Mouse (Mus musculus): ENCODE results near the gene Ypel5. TPM values are rescaled to one million over a fixed set of nuclear protein-coding genes. Genes with fewer than 3 reads are reported as not detected.

The Ypel5 gene
- polyA plus RNA-seq, 2 experiments = 30.4 to 87.9 TPM

- Histone ChIP-seq H3K4me3 (ENCODE audit: insufficient read depth in 1 of 2, low read depth in 2 of 2, low read length in 2 of 2) (no peak overlapping the region), H3K4me2 (ENCODE audit: low read depth) (no peak overlapping the region), H3K36me3 (replicated peaks; ENCODE audit: control insufficient read depth, insufficient read depth, low read depth) (no peaks in the 10 kb centered on the region), H3K9ac (replicated peaks) (no peak overlapping the region), H3K4me1 (replicated peaks; ENCODE audit: control insufficient read depth in 2 of 2, insufficient read depth in 2 of 2, low read length in 1 of 2) (no peaks in the 10 kb centered on the region), H3K27ac (no peak overlapping the region), H3K27me3 (ENCODE audit: control insufficient read depth, insufficient read depth, low read length) (no peaks in the 10 kb centered on the region), H3K9me3 (ENCODE audit: control insufficient read depth, low read length) (no peaks in the 10 kb centered on the region)
- 63% methylated on average over 3 of the region's 3 CpGs for WGBS (ENCODE audit: insufficient replicate concordance)
- TF ChIP-seq CTCF (IDR thresholded peaks at IDR 0.05; ENCODE audit: low read depth) = no peak
- TF ChIP-seq EP300 (IDR thresholded peaks at IDR 0.05; ENCODE audit: low read depth) = no peak
- no peak for ATAC-seq (ENCODE audit: insufficient read depth)
- DNase-seq (ENCODE audit: low read depth in 3 of 3, low spot score in 3 of 3) = no peak
Measured at GRCm38 (mm10) chr17:72880156-72880555, 43.9 kb downstream of the Ypel5 start.

- Histone ChIP-seq H3K27me3 (ENCODE audit: control insufficient read depth, insufficient read depth, low read length) (no peaks in the 10 kb centered on the region), H3K27ac (no peak overlapping the region), H3K4me2 (ENCODE audit: low read depth) (no peak overlapping the region), H3K9ac (replicated peaks) (no peak overlapping the region), H3K4me1 (replicated peaks; ENCODE audit: control insufficient read depth in 2 of 2, insufficient read depth in 2 of 2, low read length in 1 of 2) (no peaks in the 10 kb centered on the region), H3K36me3 (replicated peaks; ENCODE audit: control insufficient read depth, insufficient read depth, low read depth) (no peaks in the 10 kb centered on the region), H3K4me3 (ENCODE audit: insufficient read depth in 1 of 2, low read depth in 2 of 2, low read length in 2 of 2) (no peak overlapping the region), H3K9me3 (ENCODE audit: control insufficient read depth, low read length) (no peaks in the 10 kb centered on the region)
- ATAC-seq (ENCODE audit: insufficient read depth) (no peak), DNase-seq (ENCODE audit: low read depth in 3 of 3, low spot score in 3 of 3) (no peak)
- no peak for TF ChIP-seq EP300 (IDR thresholded peaks at IDR 0.05; ENCODE audit: low read depth)
- no peak for TF ChIP-seq CTCF (IDR thresholded peaks at IDR 0.05; ENCODE audit: low read depth)
- WGBS (ENCODE audit: insufficient replicate concordance) = 60% methylated on average over 3 of the region's 3 CpGs
Measured at GRCm38 (mm10) chr17:72881051-72881450, 44.8 kb downstream of the Ypel5 start.

GRCm38 (mm10) chr17:72881804-72882203 is 45.6 kb downstream of the Ypel5 start:
- WGBS (ENCODE audit: insufficient replicate concordance) = 36% methylated on average over 1 of the region's 1 CpGs
- H3K27me3 ChIP-seq (ENCODE audit: control insufficient read depth, insufficient read depth, low read length) = no peaks in the 10 kb centered on the region
- no peaks in the 10 kb centered on the region for H3K36me3 ChIP-seq (replicated peaks; ENCODE audit: control insufficient read depth, insufficient read depth, low read depth)
- no peak overlapping the region for H3K9ac ChIP-seq (replicated peaks)
- TF ChIP-seq CTCF (IDR thresholded peaks at IDR 0.05; ENCODE audit: low read depth) (no peak), EP300 (IDR thresholded peaks at IDR 0.05; ENCODE audit: low read depth) (no peak)
- no peak for ATAC-seq (ENCODE audit: insufficient read depth)
- no peaks in the 10 kb centered on the region for H3K9me3 ChIP-seq (ENCODE audit: control insufficient read depth, low read length)
- H3K4me3 ChIP-seq (ENCODE audit: insufficient read depth in 1 of 2, low read depth in 2 of 2, low read length in 2 of 2) = no peak overlapping the region
- no peaks in the 10 kb centered on the region for H3K4me1 ChIP-seq (replicated peaks; ENCODE audit: control insufficient read depth in 2 of 2, insufficient read depth in 2 of 2, low read length in 1 of 2)
- no peak overlapping the region for H3K4me2 ChIP-seq (ENCODE audit: low read depth)
- no peak overlapping the region for H3K27ac ChIP-seq
- no peak for DNase-seq (ENCODE audit: low read depth in 3 of 3, low spot score in 3 of 3)

- Histone ChIP-seq H3K9ac (replicated peaks) (no peak overlapping the region), H3K27me3 (ENCODE audit: control insufficient read depth, insufficient read depth, low read length) (no peaks in the 10 kb centered on the region), H3K4me3 (ENCODE audit: insufficient read depth in 1 of 2, low read depth in 2 of 2, low read length in 2 of 2) (no peak overlapping the region), H3K36me3 (replicated peaks; ENCODE audit: control insufficient read depth, insufficient read depth, low read depth) (no peaks in the 10 kb centered on the region), H3K4me2 (ENCODE audit: low read depth) (no peak overlapping the region), H3K27ac (no peak overlapping the region), H3K4me1 (replicated peaks; ENCODE audit: control insufficient read depth in 2 of 2, insufficient read depth in 2 of 2, low read length in 1 of 2) (no peaks in the 10 kb centered on the region), H3K9me3 (ENCODE audit: control insufficient read depth, low read length) (no peaks in the 10 kb centered on the region)
- DNase-seq (ENCODE audit: low read depth in 3 of 3, low spot score in 3 of 3) (peak; percentile 4 to 25 (median 22)), ATAC-seq (ENCODE audit: insufficient read depth) (no peak)
- WGBS (ENCODE audit: insufficient replicate concordance) = 23% methylated on average over 20 of the region's 20 CpGs
- no peak for TF ChIP-seq EP300 (IDR thresholded peaks at IDR 0.05; ENCODE audit: low read depth)
- TF ChIP-seq CTCF (IDR thresholded peaks at IDR 0.05; ENCODE audit: low read depth) = peak; percentile 60
Measured at GRCm38 (mm10) chr17:72889556-72890397, 53.5 kb downstream of the Ypel5 start.

GRCm38 (mm10) chr17:72890398-72890898 is 54.2 kb downstream of the Ypel5 start:
- WGBS (ENCODE audit: insufficient replicate concordance) = 62% methylated on average over 8 of the region's 8 CpGs
- H3K36me3 ChIP-seq (replicated peaks; ENCODE audit: control insufficient read depth, insufficient read depth, low read depth) = no peaks in the 10 kb centered on the region
- DNase-seq (ENCODE audit: low read depth in 3 of 3, low spot score in 3 of 3) (no peak), ATAC-seq (ENCODE audit: insufficient read depth) (no peak)
- H3K27ac ChIP-seq = no peak overlapping the region
- H3K27me3 ChIP-seq (ENCODE audit: control insufficient read depth, insufficient read depth, low read length) = no peaks in the 10 kb centered on the region
- H3K9ac ChIP-seq (replicated peaks) = no peak overlapping the region
- TF ChIP-seq EP300 (IDR thresholded peaks at IDR 0.05; ENCODE audit: low read depth) (no peak), CTCF (IDR thresholded peaks at IDR 0.05; ENCODE audit: low read depth) (no peak)
- no peak overlapping the region for H3K4me3 ChIP-seq (ENCODE audit: insufficient read depth in 1 of 2, low read depth in 2 of 2, low read length in 2 of 2)
- no peaks in the 10 kb centered on the region for H3K9me3 ChIP-seq (ENCODE audit: control insufficient read depth, low read length)
- H3K4me1 ChIP-seq (replicated peaks; ENCODE audit: control insufficient read depth in 2 of 2, insufficient read depth in 2 of 2, low read length in 1 of 2) = no peaks in the 10 kb centered on the region
- no peak overlapping the region for H3K4me2 ChIP-seq (ENCODE audit: low read depth)
